Mouse (Mus musculus): ENCODE data around the gene Olfr525. TPM values are rescaled to one million over a fixed set of nuclear protein-coding genes. Genes with fewer than 3 reads are reported as not detected.

Olfr525 gene
- not detected for total RNA-seq (2021)
- long read RNA-seq, experiment 1: 0 reads
- long read RNA-seq, experiment 2: 0 reads

DNA sequence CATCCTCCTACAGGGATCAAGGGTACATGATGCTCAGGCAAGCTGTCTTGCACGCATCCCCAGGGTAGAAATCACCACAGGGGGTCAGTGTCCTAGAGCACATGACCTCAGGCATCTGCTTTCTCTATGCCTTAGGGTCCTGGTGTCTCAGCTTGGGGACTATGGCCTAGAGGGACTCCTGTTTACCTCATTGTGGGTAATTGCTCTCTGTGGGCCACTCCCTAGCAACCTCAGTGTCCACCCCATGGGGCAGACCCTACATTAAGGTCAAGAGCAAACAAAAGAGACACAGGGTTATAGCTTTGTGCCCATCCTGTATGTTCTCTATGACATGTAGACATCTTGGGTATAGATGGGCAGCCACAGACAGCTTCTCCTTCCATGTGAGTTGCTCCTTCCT is at the start of gene Olfr525:
TSS of gene Olfr525 (plus strand) at position 301 of the 400 bp plus-strand sequence.
- DNase-seq (ENCODE audit: low spot score in 2 of 2): no peak

DNA sequence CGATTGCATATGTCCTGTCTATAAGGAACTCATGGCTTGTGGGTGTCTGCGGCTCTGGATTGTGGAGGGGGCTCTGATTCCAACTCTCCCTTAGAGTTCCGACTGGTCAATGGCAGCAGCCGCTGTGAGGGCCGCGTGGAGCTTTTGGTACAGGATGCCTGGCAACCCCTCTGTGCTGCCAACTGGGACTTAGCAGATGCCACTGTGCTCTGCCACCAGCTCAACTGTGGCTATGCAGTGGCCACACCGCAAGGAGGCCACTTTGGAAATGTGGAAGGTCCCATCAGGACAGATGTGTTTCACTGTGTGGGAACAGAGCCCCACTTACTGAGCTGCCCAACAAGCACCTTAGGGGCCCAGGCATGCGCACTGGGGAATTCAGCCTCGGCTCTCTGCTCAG is 24.9 kb upstream of the Olfr525 start:
- DNase-seq (ENCODE audit: low spot score in 2 of 2): no peak

DNA sequence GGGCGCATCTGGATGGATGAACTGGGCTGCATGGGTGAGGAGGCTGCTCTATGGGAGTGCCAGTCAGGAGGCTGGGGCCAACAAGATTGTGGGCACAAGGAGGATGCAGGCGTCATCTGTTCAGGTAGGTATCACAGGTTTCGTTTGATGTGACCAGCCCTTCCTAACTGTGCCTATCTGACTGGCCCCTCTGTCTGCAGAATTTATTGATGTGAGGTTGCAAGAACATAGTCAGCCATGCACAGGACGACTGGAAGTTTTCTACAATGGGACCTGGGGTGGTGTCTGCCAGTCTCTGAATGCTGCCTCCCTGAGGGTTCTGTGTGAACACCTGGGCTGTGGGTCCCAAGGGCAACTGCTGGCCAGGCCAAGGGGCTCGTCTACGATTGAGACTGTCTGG is 23.8 kb upstream of the Olfr525 start:
- DNase-seq (ENCODE audit: low spot score in 2 of 2): no peak

DNA sequence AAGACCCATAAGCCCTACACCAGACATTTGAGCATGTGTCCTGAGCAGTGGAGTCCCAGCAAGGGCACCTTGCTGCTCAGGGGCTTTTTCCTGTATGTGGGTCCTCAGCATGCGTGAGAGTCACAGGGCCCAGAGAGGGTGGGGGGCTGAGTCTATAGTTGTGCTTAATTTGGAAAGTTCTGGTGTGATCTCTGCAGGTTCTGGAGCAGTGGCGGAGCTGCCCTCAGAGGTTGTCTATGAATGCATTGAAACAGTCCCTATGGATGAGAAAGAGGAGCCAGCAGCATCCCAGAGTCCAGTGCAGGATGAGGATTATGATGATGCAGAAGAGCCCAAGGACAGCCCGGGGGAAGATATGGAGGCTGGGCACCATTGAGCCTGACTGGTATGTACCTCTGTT is 21.2 kb upstream of the Olfr525 start:
- no peak for DNase-seq (ENCODE audit: low spot score in 2 of 2)

DNA sequence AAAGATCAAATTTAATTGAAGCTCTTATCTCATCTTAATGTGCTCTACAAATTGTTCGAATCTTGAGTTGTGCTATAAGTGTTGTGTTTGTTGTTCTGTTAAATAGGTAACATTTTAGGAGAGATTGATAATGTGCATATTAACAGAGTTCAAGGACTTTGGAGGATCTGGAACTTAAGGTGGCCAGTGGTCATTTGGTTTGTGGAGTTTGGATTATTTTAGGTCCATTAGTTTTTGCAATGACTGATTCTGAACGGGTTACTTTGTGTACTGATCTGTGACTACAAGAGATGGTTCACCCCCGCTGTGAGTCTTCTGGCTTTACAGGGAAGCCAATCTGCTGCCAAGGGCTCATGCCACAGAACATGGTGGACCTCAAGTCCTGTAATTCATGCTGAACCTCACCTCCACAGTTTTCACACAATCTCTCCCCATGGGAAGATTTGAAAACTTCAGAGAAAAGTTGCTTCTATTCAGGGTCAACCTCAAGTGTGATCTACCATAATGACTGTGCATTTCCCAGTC is 735 bp upstream of the Olfr525 start:
- no peak for DNase-seq (ENCODE audit: low spot score in 2 of 2)

DNA sequence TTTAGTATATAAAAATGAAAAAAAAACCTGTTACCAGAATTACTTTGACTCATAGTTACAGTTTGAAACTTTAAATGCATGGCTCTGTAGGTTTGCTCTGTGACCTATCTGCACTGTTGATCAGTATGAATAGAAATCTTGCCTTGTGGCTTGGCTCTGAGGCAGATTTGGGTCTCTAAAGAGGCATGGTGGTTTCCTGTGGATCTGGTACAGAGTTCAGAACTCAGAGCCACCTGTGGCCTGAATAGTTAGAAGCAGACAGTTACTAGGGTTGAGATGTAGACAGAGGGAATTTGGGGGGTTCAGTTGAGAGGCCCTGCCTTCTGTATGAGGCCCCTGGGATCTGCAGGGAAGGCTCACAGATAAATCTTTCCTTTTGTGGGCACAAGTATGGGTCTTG is 477 bp downstream of the Olfr525 start:
- DNase-seq (ENCODE audit: low spot score in 2 of 2): no peak

DNA sequence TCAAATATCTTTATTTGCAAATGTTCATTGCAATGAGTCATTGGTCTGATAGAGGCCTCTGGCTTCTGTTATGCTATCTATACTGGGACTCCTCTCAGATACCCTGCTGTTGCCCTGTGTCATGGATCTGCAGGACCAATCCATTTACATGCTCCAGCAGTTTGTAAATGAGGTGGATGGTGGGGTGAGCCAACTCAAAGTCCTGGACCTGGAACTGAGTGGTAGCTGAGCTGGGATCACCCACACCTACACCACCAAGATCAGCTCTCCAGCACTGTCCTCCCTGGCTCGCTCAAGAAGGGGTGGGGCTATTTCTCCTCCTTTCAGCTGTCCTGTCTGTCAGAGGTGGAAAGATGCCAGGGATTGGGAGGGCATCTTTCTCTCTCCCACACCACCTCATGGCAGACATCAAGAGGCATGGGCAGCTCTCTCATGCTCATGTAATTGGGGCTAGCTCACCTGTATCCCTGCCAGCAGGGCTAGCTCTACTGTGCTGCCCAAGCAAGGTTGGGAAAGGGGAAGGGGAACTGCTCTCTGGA is 9.2 kb downstream of the Olfr525 start:
- DNase-seq (ENCODE audit: low spot score in 2 of 2): no peak

DNA sequence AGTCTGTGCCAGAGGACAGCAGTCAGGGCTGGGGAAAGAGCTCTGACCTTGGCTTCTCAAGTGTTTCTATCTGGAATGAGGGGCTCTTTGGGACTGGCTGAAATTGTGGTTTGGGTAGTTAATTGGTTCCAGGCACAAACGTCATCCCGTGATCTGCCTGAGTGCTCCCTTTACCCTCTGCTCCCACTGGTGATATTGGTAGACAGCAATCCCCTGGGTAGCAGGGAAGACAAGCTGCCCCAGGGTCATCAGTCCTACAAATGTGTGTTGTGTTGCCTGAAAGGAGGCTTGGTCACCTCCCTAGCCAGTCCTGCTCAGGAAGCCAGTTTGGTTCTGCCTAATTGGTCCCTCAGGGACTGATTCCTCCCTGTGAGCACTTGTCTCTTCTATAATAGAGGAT is 13.1 kb downstream of the Olfr525 start, which contains the start of gene Olfr527:
TSS of gene Olfr527 (plus strand) at position 301 of the 400 bp plus-strand sequence.
- DNase-seq (ENCODE audit: low spot score in 2 of 2): no peak

DNA sequence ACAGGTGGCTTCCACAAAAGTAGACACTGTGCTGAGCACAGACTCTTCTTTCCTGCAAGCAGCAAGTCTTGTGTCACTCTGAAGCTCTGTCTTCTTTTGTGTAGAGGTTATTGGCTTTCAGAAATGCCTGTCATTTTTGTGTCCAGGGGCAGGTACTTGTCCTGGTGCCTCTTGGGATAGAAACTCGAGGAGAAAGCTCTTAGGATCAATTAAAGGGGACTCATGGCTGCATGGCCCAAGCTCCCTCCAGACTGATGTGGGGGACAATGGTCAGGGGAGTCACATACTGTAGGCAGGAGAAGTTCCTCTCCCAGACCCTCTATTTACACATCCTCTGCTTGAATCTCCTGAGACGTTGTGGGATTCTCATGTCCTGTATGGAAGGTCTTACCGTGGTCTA is 40.9 kb downstream of the Olfr525 start, which contains the start of gene Olfr60:
TSS of gene Olfr60 (minus strand) at position 101 of the 400 bp plus-strand sequence.
- no peak for DNase-seq (ENCODE audit: low spot score in 2 of 2)

DNA sequence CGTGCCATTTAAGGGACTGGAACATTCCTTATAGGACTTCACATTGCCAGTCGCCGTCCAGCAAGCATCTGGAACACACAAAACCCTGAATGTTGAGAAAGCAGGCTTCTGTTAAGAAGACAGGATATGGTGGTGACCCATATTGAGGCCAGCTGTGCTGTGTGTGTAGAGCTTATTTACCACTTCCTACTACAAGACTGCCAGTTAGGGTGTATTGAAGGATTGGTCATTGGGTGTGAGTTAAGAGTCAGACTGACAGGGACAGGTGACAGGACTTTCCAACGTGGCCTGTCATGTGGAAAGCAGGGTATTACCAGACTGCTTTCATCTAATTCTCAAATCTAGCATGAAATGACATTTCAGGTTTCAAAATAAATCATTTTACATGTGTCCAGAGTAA is 53.6 kb downstream of the Olfr525 start:
- DNase-seq (ENCODE audit: low spot score in 2 of 2): no peak

DNA sequence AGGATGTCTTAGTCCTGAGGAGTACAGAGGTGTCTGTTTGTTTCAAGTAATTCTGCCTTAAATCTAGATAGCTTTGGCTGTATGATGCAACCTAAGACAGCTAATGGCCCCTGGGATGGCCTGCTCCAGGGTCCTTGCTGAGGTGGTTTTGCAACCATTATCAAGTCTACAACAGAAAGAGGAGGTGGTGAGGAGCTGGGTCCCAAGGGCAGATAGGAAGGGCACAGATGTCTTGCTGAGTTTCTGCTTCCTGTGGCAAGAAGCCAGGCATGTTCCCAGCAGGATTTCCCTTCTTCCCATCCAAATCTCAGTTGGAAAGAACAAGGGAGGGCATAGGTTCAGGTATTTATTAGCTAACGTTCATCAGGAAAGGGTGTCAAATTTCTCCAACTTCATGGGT is 55.6 kb downstream of the Olfr525 start, which contains the start of gene Olfr530:
TSS of gene Olfr530 (minus strand) at position 101 of the 400 bp plus-strand sequence.
- no peak for DNase-seq (ENCODE audit: low spot score in 2 of 2)

DNA sequence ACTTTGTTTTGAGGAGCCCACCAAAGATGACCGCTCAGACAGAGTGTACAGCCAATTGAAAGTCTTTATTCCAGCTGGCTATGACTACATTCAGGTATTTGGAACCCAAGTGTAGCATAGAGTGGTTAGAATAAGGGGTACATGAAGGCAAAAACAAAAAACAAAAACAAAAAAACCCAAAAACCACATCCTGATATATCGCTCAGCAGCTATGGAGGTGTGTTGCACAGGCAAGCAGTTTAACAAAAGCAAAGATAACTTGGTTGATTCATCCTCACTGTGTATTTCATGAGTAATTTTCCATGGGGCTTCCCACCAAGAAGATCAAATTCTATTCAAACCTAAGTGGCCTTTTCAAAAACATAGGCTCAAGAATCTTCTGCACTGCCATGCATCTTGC is 56.3 kb downstream of the Olfr525 start:
- no peak for DNase-seq (ENCODE audit: low spot score in 2 of 2)

Other genes with a start within 250 kb of the Olfr525 start
- 100 to 1,000 TPM; 203 to 219 TPM for gene Caly, start 238.3 kb upstream of the Olfr525 start, total RNA-seq (2021)
- gene Prap1, start 227.5 kb upstream of the Olfr525 start, total RNA-seq (2021): not detected
- 10 to 100 TPM; 37.6 to 37.8 TPM for gene Fuom, start 218.4 kb upstream of the Olfr525 start, total RNA-seq (2021)
- 1 to 10 TPM; 3.8 to 6.1 TPM for gene Paox, start 205.1 kb upstream of the Olfr525 start, total RNA-seq (2021)
- gene Echs1, start 204.4 kb upstream of the Olfr525 start, total RNA-seq (2021): 10 to 100 TPM; 52.6 to 56.0 TPM
- gene Mtg1, start 183.3 kb upstream of the Olfr525 start, total RNA-seq (2021): 10 to 100 TPM; 21.8 to 23.6 TPM
- gene Sprn, start 166.0 kb upstream of the Olfr525 start, total RNA-seq (2021): 100 to 1,000 TPM; 192 to 199 TPM
- gene Olfr522, start 156.1 kb upstream of the Olfr525 start, total RNA-seq (2021): not detected
- under 1 TPM; 0.12 to 0.24 TPM for gene Olfr523, start 147.6 kb upstream of the Olfr525 start, total RNA-seq (2021)
- not detected for gene Olfr524, start 114.9 kb upstream of the Olfr525 start, total RNA-seq (2021)
- under 1 TPM; 0.85 to 0.98 TPM for gene Cd163l1, start 102.6 kb upstream of the Olfr525 start, total RNA-seq (2021)
- gene 5830411N06Rik, start 73.6 kb upstream of the Olfr525 start, total RNA-seq (2021): under 1 TPM; 0.23 to 0.33 TPM
- not detected for gene Olfr527, start 13.2 kb downstream of the Olfr525 start, total RNA-seq (2021)
- not detected for gene Olfr60, start 40.8 kb downstream of the Olfr525 start, total RNA-seq (2021)
- gene Olfr530, start 55.5 kb downstream of the Olfr525 start, total RNA-seq (2021): not detected
- gene Olfr531, start 82.1 kb downstream of the Olfr525 start, total RNA-seq (2021): not detected
- gene Olfr532, start 100.8 kb downstream of the Olfr525 start, total RNA-seq (2021): not detected
- gene Olfr533, start 142.5 kb downstream of the Olfr525 start, total RNA-seq (2021): not detected
- under 1 TPM; 0.12 to 0.23 TPM for gene Olfr535, start 163.4 kb downstream of the Olfr525 start, total RNA-seq (2021)
- not detected for gene Olfr536, start 186.5 kb downstream of the Olfr525 start, total RNA-seq (2021)
- gene Olfr538, start 247.0 kb downstream of the Olfr525 start, total RNA-seq (2021): not detected